Mouse (Mus musculus) embryo, embryonic 11.5 days (tissue): ENCODE measurements around the gene Anxa11.
"Not testable (repeated sequence)": the region's sequence is repeated elsewhere in the genome, so short reads cannot be mapped to it uniquely, and the experiment has no call there.

Experiments
- DNase-seq: peaks from one replicate; pipeline ENCODE4 v3.0.0-alpha.2; 2012; ENCODE audit warnings: low read depth, low spot score

Anxa11 gene

GRCm38 (mm10) chr14:25869135-25869878, 27.4 kb downstream of the Anxa11 start:
- DNase-seq, result no peak

GRCm38 (mm10) chr14:25872461-25873415, 30.8 kb downstream of the Anxa11 start:
- no peak for DNase-seq

GRCm38 (mm10) chr14:25876640-25877039, 34.7 kb downstream of the Anxa11 start:
- DNase-seq, result not testable (repeated sequence)

GRCm38 (mm10) chr14:25881769-25882168, 39.8 kb downstream of the Anxa11 start:
- not testable (repeated sequence) for DNase-seq

GRCm38 (mm10) chr14:25885886-25886285, 43.9 kb downstream of the Anxa11 start:
- DNase-seq, result not testable (repeated sequence)

GRCm38 (mm10) chr14:25894566-25894965, 52.6 kb downstream of the Anxa11 start:
- DNase-seq, result not testable (repeated sequence)

GRCm38 (mm10) chr14:25895686-25896085, 53.7 kb downstream of the Anxa11 start:
- DNase-seq, result not testable (repeated sequence)

GRCm38 (mm10) chr14:25903000-25903399, 61.0 kb downstream of the Anxa11 start, which contains the start of gene Plac9a:
Gene Plac9a (minus strand): TSS chr14:25903100.
- DNase-seq, result not testable (repeated sequence)

GRCm38 (mm10) chr14:25905243-25905642, 63.3 kb downstream of the Anxa11 start:
- DNase-seq, result not testable (repeated sequence)

GRCm38 (mm10) chr14:25907272-25907671, 65.3 kb downstream of the Anxa11 start:
- not testable (repeated sequence) for DNase-seq

- not testable (repeated sequence) for DNase-seq
Measured at GRCm38 (mm10) chr14:25908976-25909375, 67.0 kb downstream of the Anxa11 start.

GRCm38 (mm10) chr14:25918427-25919170, 76.6 kb downstream of the Anxa11 start:
- not testable (repeated sequence) for DNase-seq

GRCm38 (mm10) chr14:25926814-25927561, 85.0 kb downstream of the Anxa11 start:
- not testable (repeated sequence) for DNase-seq

GRCm38 (mm10) chr14:25927562-25927881, 85.6 kb downstream of the Anxa11 start, which contains the start of gene Tmem254a:
Gene Tmem254a (minus strand): TSS chr14:25927672.
- DNase-seq, result not testable (repeated sequence)
